Mouse (Mus musculus) kidney, embryonic 15.5 days (tissue): Measurements from ENCODE around the gene Cenpn. TPM values are rescaled to one million over a fixed set of nuclear protein-coding genes. Genes with fewer than 3 reads are reported as not detected.

Experiments used
- ATAC-seq: fragments of 200-750 bp; cut with Nextera tagmentation; replicated peaks from 2 replicates; pipeline ENCODE4 v1.8.0; 2017; ENCODE audit warnings: moderate TSS enrichment; ENCODE audit not compliant: low FRiP score
- H3K27ac ChIP-seq: fragments of 300-500 bp; sonication (generic); 2 replicates; pipeline ENCODE4 v1.5.1; 2015; ENCODE audit warnings: mild to moderate bottlenecking, inconsistent platforms
- H3K27me3 ChIP-seq: fragments of 300-500 bp; sonication (generic); 2 replicates; pipeline ENCODE4 v1.6.1; 2015; ENCODE audit warnings: inconsistent platforms
- H3K36me3 ChIP-seq: fragments of 300-500 bp; sonication (generic); 2 replicates; pipeline ENCODE4 v1.6.1; 2015; ENCODE audit warnings: inconsistent platforms
- H3K4me1 ChIP-seq: fragments of 300-500 bp; sonication (generic); 2 replicates; pipeline ENCODE4 v1.6.1; 2015; ENCODE audit warnings: inconsistent platforms
- H3K4me2 ChIP-seq: fragments of 300-500 bp; sonication (generic); 2 replicates; pipeline ENCODE4 v1.6.1; 2015; ENCODE audit warnings: moderate library complexity, mild to moderate bottlenecking, inconsistent platforms
- H3K4me3 ChIP-seq: fragments of 300-500 bp; sonication (generic); replicated peaks from 2 replicates; pipeline ENCODE4 v1.5.1; 2015; ENCODE audit warnings: mild to moderate bottlenecking, inconsistent platforms
- H3K9ac ChIP-seq: fragments of 300-500 bp; sonication (generic); 2 replicates; pipeline ENCODE4 v1.6.1; 2015; ENCODE audit warnings: mild to moderate bottlenecking, inconsistent platforms
- H3K9me3 ChIP-seq: fragments of 300-500 bp; sonication (generic); replicated peaks from 2 replicates; pipeline ENCODE4 v1.6.1; 2016; ENCODE audit warnings: inconsistent platforms
- WGBS: fragments of 180-500 bp; shearing (Covaris S2); methylation state at CpG from one replicate; pipeline ENCODE4 v1.1.7; 2015; ENCODE audit warnings: mixed read lengths; 5-methylcytosine and 5-hydroxymethylcytosine counted together
- polyA plus RNA-seq: library from polyadenylated mRNA; unstranded; fragments of >200 nt; fragmentation: Nextera tagmentation; extraction: Ambion mirVana; gene quantifications from 2 replicates; pipeline ENCODE4 v1.2.1, GENCODE M21; 2015

The Cenpn gene
- polyA plus RNA-seq, 1 experiment from 2014 or later: 45.9 TPM

DNA sequence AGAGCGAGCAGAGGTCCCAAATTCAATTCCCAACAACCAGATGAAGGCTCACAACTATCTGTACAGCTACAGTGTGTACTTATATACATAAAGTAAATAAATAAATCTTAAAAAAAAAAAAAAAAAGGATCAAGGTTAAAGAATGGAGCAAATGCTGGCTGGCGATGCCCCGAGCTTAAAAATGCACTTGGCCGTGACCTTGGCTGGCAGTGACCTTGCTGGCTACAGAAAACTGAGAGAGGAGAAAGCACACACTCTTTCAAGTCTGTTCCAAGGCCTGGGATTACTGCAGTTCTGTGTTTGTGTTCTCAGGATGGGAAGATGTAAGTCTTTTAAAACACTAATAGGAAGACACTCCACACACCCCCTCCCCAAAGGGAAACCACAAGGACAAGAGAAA is 16.8 kb upstream of the Cenpn start:
- H3K36me3 ChIP-seq: peaks cover 33% of the 10 kb centered on the region
- H3K4me2 ChIP-seq: no peak overlapping the region
- WGBS: 96% methylated on average over 4 of the region's 4 CpGs
- no peaks in the 10 kb centered on the region for H3K27me3 ChIP-seq
- no peak for ATAC-seq
- H3K9me3 ChIP-seq: no peaks in the 10 kb centered on the region; the same call in 1 of the 2 replicates
- H3K27ac ChIP-seq: no peak overlapping the region
- no peak overlapping the region for H3K4me3 ChIP-seq
- no peak overlapping the region for H3K9ac ChIP-seq
- no peaks in the 10 kb centered on the region for H3K4me1 ChIP-seq

GRCm38 (mm10) chr8:116905252-116905651 is 16.3 kb upstream of the Cenpn start:
- Histone ChIP-seq H3K4me1 (no peaks in the 10 kb centered on the region), H3K36me3 (peaks cover 38% of the 10 kb centered on the region), H3K4me3 (no peak overlapping the region), H3K9ac (no peak overlapping the region), H3K27ac (no peak overlapping the region), H3K27me3 (no peaks in the 10 kb centered on the region), H3K9me3 (no peaks in the 10 kb centered on the region; the same call in 1 of the 2 replicates), H3K4me2 (no peak overlapping the region)
- WGBS: 91% methylated on average over 4 of the region's 4 CpGs
- ATAC-seq: no peak

GRCm38 (mm10) chr8:116905836-116906235 is 15.7 kb upstream of the Cenpn start:
- Histone ChIP-seq H3K4me1 (no peaks in the 10 kb centered on the region), H3K27ac (no peak overlapping the region), H3K4me3 (no peak overlapping the region), H3K9me3 (no peaks in the 10 kb centered on the region; the same call in 1 of the 2 replicates), H3K36me3 (peaks cover 44% of the 10 kb centered on the region), H3K4me2 (no peak overlapping the region), H3K27me3 (no peaks in the 10 kb centered on the region), H3K9ac (no peak overlapping the region)
- no peak for ATAC-seq
- 95% methylated on average over 4 of the region's 4 CpGs for WGBS

DNA sequence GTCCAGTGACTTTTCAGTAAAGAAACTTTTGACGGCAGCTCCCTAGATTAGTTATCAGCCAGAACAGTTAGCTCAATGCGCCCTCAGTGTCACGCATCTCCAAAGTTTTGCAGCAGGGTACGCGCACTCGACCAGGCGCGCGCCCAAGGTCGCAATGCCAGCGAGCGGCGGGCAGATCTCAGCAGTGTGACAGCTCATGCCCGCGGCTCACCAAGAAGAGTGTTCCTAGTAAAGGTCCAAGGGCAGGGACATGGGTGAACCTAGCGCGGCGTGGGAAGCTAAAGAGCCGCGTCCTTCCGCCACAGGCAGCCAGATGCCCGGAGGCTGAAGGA is 559 bp upstream of the Cenpn start:
- H3K27me3 ChIP-seq: no peaks in the 10 kb centered on the region
- H3K36me3 ChIP-seq: peaks cover 37% of the 10 kb centered on the region
- peak; percentile 69 for ATAC-seq
- peak overlapping the region; percentile 87 for H3K27ac ChIP-seq
- H3K4me1 ChIP-seq: peaks cover 20% of the 10 kb centered on the region
- no peaks in the 10 kb centered on the region for H3K9me3 ChIP-seq
- WGBS: under 1% methylated on average over 22 of the region's 22 CpGs
- peak overlapping the region; percentile 83 for H3K9ac ChIP-seq
- peak overlapping the region; percentile 82 for H3K4me3 ChIP-seq
- peak overlapping the region; percentile 79 for H3K4me2 ChIP-seq

GRCm38 (mm10) chr8:116922060-116922757 is 679 bp downstream of the Cenpn start:
- Histone ChIP-seq H3K27me3 (no peaks in the 10 kb centered on the region), H3K4me1 (peaks cover 20% of the 10 kb centered on the region), H3K4me2 (peak overlapping the region; percentile 79), H3K9me3 (no peaks in the 10 kb centered on the region), H3K36me3 (peaks cover 38% of the 10 kb centered on the region), H3K4me3 (peak overlapping the region; percentile 82), H3K9ac (peak overlapping the region; percentile 83), H3K27ac (peak overlapping the region; percentile 87)
- 25% methylated on average over 17 of the region's 17 CpGs for WGBS
- 0 out of 2 replicates have a peak, but pooled peaks have one; percentile 15 for ATAC-seq

- ATAC-seq: no peak
- Histone ChIP-seq H3K4me2 (no peak overlapping the region), H3K36me3 (peaks cover 49% of the 10 kb centered on the region), H3K27ac (no peak overlapping the region), H3K4me1 (peaks cover 20% of the 10 kb centered on the region), H3K4me3 (no peak overlapping the region), H3K9me3 (no peaks in the 10 kb centered on the region), H3K27me3 (no peaks in the 10 kb centered on the region), H3K9ac (no peak overlapping the region)
- 86% methylated on average over 8 of the region's 8 CpGs for WGBS
These were observed 2.0 kb downstream of the Cenpn start for GRCm38 (mm10) chr8:116923526-116923925.

DNA sequence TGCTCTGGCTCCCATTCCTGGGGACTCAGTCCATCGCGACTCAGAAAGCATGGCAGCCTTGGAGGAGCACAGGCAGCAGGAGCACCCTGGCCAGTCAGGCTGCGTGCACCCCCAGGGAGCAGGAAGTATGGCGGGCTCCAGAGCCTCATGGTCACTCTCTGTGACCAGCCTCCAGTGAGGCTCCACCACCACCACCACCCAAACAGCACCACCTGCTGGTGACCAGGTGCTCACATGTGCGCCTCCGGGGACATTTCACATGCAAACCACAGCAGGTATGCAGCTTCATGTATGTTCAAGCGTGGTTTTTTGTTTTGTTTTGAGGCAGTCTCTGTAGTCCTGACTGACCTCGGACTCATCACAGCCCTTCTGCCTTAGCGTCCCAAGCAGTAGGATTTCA is 6.3 kb downstream of the Cenpn start:
- no peaks in the 10 kb centered on the region for H3K27me3 ChIP-seq
- H3K4me2 ChIP-seq: no peak overlapping the region
- no peaks in the 10 kb centered on the region for H3K4me1 ChIP-seq
- H3K9ac ChIP-seq: no peak overlapping the region
- no peak overlapping the region for H3K27ac ChIP-seq
- peaks cover 89% of the 10 kb centered on the region for H3K36me3 ChIP-seq
- 84% methylated on average over 9 of the region's 9 CpGs for WGBS
- H3K4me3 ChIP-seq: no peak overlapping the region
- no peak for ATAC-seq
- no peaks in the 10 kb centered on the region for H3K9me3 ChIP-seq

DNA sequence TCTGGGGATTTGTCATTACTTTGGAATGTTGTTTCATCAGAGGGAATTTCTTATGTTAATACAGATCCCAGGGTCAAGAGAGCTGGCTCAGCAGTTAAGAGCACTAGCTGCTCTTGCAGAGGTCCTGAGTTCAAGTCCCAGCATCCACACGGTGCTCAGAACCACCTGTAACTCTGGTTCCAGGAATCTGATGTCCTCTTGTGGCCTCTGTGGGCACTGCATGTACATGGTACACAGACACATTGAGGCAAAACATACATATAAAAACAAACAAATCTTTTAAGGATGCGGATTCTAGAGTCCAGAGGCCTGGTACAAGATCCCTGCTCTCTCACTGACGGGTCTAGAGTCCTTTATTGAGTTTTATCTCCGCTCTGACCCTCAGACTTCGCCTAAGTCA is 7.1 kb downstream of the Cenpn start:
- H3K27me3 ChIP-seq: no peaks in the 10 kb centered on the region
- H3K36me3 ChIP-seq: peaks cover 94% of the 10 kb centered on the region
- H3K9ac ChIP-seq: no peak overlapping the region
- H3K27ac ChIP-seq: no peak overlapping the region
- no peaks in the 10 kb centered on the region for H3K4me1 ChIP-seq
- H3K4me2 ChIP-seq: no peak overlapping the region
- H3K4me3 ChIP-seq: no peak overlapping the region
- ATAC-seq: no peak
- H3K9me3 ChIP-seq: no peaks in the 10 kb centered on the region
- 92% methylated on average over 5 of the region's 5 CpGs for WGBS

DNA sequence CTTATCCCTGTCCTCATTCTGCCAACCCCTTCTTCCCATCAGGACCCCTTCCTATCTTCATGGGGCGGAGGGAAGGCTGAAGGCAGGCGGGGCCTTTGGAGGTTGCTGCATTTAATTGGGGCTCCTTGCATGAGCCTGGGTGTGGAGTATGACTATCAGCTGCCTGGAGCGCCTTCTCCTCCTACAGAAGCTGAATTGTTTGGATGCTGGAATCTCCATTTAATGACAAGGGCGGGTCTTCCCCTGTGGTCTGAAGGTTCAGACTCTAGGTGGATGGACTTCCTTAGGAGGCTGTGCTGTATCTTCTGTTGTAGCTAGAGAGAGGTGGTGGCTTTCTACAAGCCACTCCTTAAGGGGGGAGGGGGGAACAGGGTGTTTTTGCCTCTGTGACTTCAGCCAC is 13.4 kb downstream of the Cenpn start:
- Histone ChIP-seq H3K36me3 (peaks cover 92% of the 10 kb centered on the region), H3K4me2 (no peak overlapping the region), H3K9me3 (no peaks in the 10 kb centered on the region), H3K4me1 (no peaks in the 10 kb centered on the region), H3K9ac (no peak overlapping the region), H3K27me3 (no peaks in the 10 kb centered on the region), H3K27ac (no peak overlapping the region), H3K4me3 (no peak overlapping the region)
- no peak for ATAC-seq
- 86% methylated on average over 4 of the region's 4 CpGs for WGBS

DNA sequence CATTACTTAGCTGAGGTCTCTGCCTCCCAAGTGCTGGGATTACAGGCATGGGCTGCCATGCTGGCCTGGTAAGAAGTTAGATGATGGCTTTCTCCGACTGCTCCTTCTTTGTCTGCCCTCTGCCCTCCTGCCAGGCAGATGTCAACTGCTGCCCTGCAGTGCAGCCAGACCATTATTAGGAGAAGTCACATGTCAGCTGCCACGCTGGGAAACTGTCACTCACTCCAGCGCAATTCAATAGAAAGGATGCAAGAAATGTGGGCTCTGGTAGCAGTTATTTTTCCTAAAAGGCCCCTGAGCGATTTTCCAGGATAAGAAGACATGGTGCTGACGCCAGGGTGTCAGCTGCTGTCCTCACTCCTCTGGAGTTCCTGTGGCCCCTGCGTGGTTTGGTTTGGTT is 14.0 kb downstream of the Cenpn start:
- ATAC-seq: no peak
- Histone ChIP-seq H3K9ac (no peak overlapping the region), H3K9me3 (no peaks in the 10 kb centered on the region), H3K4me1 (no peaks in the 10 kb centered on the region), H3K4me2 (no peak overlapping the region), H3K36me3 (peaks cover 89% of the 10 kb centered on the region), H3K27me3 (no peaks in the 10 kb centered on the region), H3K4me3 (no peak overlapping the region), H3K27ac (no peak overlapping the region)
- 92% methylated on average over 6 of the region's 6 CpGs for WGBS

GRCm38 (mm10) chr8:116942284-116943058 is 20.9 kb downstream of the Cenpn start:
- Histone ChIP-seq H3K9me3 (no peaks in the 10 kb centered on the region), H3K4me1 (peaks cover 31% of the 10 kb centered on the region), H3K27ac (no peak overlapping the region), H3K9ac (no peak overlapping the region), H3K4me3 (peak overlapping the region; percentile 98; the same call in 1 of the 2 replicates), H3K4me2 (peak overlapping the region; percentile 94; the same call in 1 of the 2 replicates), H3K27me3 (no peaks in the 10 kb centered on the region), H3K36me3 (peaks cover 30% of the 10 kb centered on the region)
- WGBS: 81% methylated on average over 12 of the region's 12 CpGs
- 0 out of 2 replicates have a peak, but pooled peaks have one; percentile 17 for ATAC-seq

DNA sequence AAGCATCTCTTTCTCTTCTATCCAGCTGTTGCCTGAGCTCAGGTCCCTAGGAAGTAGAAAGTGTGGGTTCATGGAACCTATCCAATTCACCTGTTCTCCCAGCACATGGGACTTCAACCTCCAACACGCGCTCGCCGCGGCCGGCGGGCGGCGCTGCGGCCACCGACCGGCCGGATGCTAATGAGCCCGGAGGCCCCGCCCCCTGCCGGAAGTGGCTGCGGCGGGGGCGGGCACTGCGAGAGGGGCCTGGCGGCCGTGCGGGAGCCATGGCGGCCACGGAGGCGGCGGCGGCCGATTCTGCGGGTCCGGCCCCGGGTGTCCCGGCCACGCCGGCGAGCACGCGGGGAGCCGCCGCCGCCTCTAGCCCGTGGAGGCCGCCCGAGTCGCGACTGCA is 21.6 kb downstream of the Cenpn start, which contains the start of gene Atmin:
Gene Atmin, plus strand, starts transcription at position 233 of the 394 bp plus-strand sequence.
- peaks cover 23% of the 10 kb centered on the region for H3K36me3 ChIP-seq
- peak within 1 kb of the TSS; percentile 94 for H3K4me2 ChIP-seq
- H3K27ac ChIP-seq: 0 out of 2 replicates have a peak within 1 kb of the TSS, but pooled peaks have one; percentile 45
- H3K4me1 ChIP-seq: peaks cover 31% of the 10 kb centered on the region
- H3K9me3 ChIP-seq: no peaks in the 10 kb centered on the region
- H3K4me3 ChIP-seq: peak within 1 kb of the TSS; percentile 98
- under 1% methylated on average over 46 of the region's 46 CpGs for WGBS
- no peaks in the 10 kb centered on the region for H3K27me3 ChIP-seq
- peak within 1 kb of the TSS; percentile 88 for H3K9ac ChIP-seq
- ATAC-seq: peak; percentile 91
